Mouse (Mus musculus) bone marrow, adult 2 months (tissue): ENCODE data around the gene 9930021J03Rik. TPM values are rescaled to one million over a fixed set of nuclear protein-coding genes. Genes with fewer than 3 reads are reported as not detected.
A peak's percentile ranks its signal among the peaks of the same experiment; 100 is the strongest.

Experiments
- H3K27ac ChIP-seq: fragments of 200-500 bp; 2 replicates; pipeline ENCODE4 v1.5.1; 2012; ENCODE audit warnings: low read depth, mild to moderate bottlenecking, control low read depth, inconsistent platforms, low read length; ENCODE audit not compliant: control insufficient read depth, poor library complexity, insufficient read depth
- H3K4me1 ChIP-seq: fragments of 200-500 bp; 2 replicates; pipeline ENCODE4 v1.6.1; 2011; ENCODE audit warnings: low read length; ENCODE audit not compliant: control insufficient read depth, insufficient read depth
- H3K4me3 ChIP-seq: fragments of 200-500 bp; replicated peaks from 2 replicates; pipeline ENCODE3; 2011; ENCODE audit warnings: mild to moderate bottlenecking, low read depth, low read length, control low read depth; ENCODE audit not compliant: control insufficient read depth
- CTCF ChIP-seq: fragments of 200-500 bp; IDR thresholded peaks from 2 replicates; pipeline ENCODE4 v1.5.1; 2011; ENCODE audit warnings: low read length, control low read depth; ENCODE audit not compliant: control insufficient read depth, insufficient read depth
- POLR2A ChIP-seq: fragments of 200-500 bp; IDR thresholded peaks from 2 replicates; pipeline ENCODE4 v1.6.1; 2011; ENCODE audit warnings: low read depth, mild to moderate bottlenecking, control low read depth, low read length, borderline replicate concordance; ENCODE audit not compliant: control insufficient read depth
- WGBS: fragments of 180-500 bp; shearing (Covaris S2); methylation state at CpG from one replicate; pipeline ENCODE4 v1.1.7; 2018; 5-methylcytosine and 5-hydroxymethylcytosine counted together
- polyA plus RNA-seq: library from polyadenylated mRNA; stranded (reverse); fragments of >200 nt; gene quantifications from 2 replicates; pipeline ENCODE4 v1.2.4, GENCODE M21; 2011; ENCODE audit warnings: low replicate concordance; ENCODE audit not compliant: missing spikeins, insufficient read depth, insufficient read length

9930021J03Rik gene
- polyA plus RNA-seq, 1 experiment = 9.4 TPM

GRCm38 (mm10) chr19:29718476-29718875, 87.3 kb downstream of the 9930021J03Rik start:
- Histone ChIP-seq H3K4me3 (no peak overlapping the region), H3K27ac (no peak overlapping the region), H3K4me1 (no peaks in the 10 kb centered on the region)
- 93% methylated on average over 3 of the region's 3 CpGs for WGBS
- TF ChIP-seq POLR2A (no peak), CTCF (no peak)

- no peak for TF ChIP-seq CTCF
- TF ChIP-seq POLR2A = no peak
- 79% methylated on average over 3 of the region's 3 CpGs for WGBS
- no peak overlapping the region for H3K27ac ChIP-seq
- no peak overlapping the region for H3K4me3 ChIP-seq
- H3K4me1 ChIP-seq = no peaks in the 10 kb centered on the region
Measured at GRCm38 (mm10) chr19:29717854-29718253, 87.9 kb downstream of the 9930021J03Rik start.

GRCm38 (mm10) chr19:29713451-29713850, 92.3 kb downstream of the 9930021J03Rik start:
- TF ChIP-seq POLR2A (no peak), CTCF (no peak)
- no peak overlapping the region for H3K27ac ChIP-seq
- H3K4me3 ChIP-seq = no peak overlapping the region
- no peaks in the 10 kb centered on the region for H3K4me1 ChIP-seq
- WGBS = 84% methylated on average over 4 of the region's 4 CpGs

- no peak overlapping the region for H3K4me3 ChIP-seq
- WGBS = 78% methylated on average over 3 of the region's 3 CpGs
- no peaks in the 10 kb centered on the region for H3K4me1 ChIP-seq
- no peak for TF ChIP-seq CTCF
- no peak for TF ChIP-seq POLR2A
- H3K27ac ChIP-seq = no peak overlapping the region
Measured at GRCm38 (mm10) chr19:29709461-29709860, 96.3 kb downstream of the 9930021J03Rik start.

GRCm38 (mm10) chr19:29708461-29708860, 97.3 kb downstream of the 9930021J03Rik start:
- H3K27ac ChIP-seq = no peak overlapping the region

GRCm38 (mm10) chr19:29708003-29708402, 97.8 kb downstream of the 9930021J03Rik start:
- Histone ChIP-seq H3K27ac (no peak overlapping the region), H3K4me1 (no peaks in the 10 kb centered on the region), H3K4me3 (peak overlapping the region; percentile 83)
- TF ChIP-seq CTCF (no peak), POLR2A (no peak)
- WGBS = 22% methylated on average over 14 of the region's 14 CpGs

More at GRCm38 (mm10) chr19:29708461-29708860, 97.3 kb downstream of the 9930021J03Rik start:
- 52% methylated on average over 5 of the region's 5 CpGs for WGBS
- no peak for TF ChIP-seq POLR2A
- no peak for TF ChIP-seq CTCF
- H3K4me3 ChIP-seq = no peak overlapping the region
- no peaks in the 10 kb centered on the region for H3K4me1 ChIP-seq

GRCm38 (mm10) chr19:29707314-29707898, 98.4 kb downstream of the 9930021J03Rik start:
- Histone ChIP-seq H3K4me1 (no peaks in the 10 kb centered on the region), H3K27ac (no peak overlapping the region), H3K4me3 (no peak overlapping the region)
- TF ChIP-seq POLR2A (no peak), CTCF (no peak)
- 66% methylated on average over 9 of the region's 9 CpGs for WGBS

- no peak overlapping the region for H3K27ac ChIP-seq
- TF ChIP-seq CTCF (no peak), POLR2A (no peak)
- 83% methylated on average over 13 of the region's 13 CpGs for WGBS
Measured at GRCm38 (mm10) chr19:29704436-29704835, 101.4 kb downstream of the 9930021J03Rik start.

GRCm38 (mm10) chr19:29701707-29702106, 104.1 kb downstream of the 9930021J03Rik start:
- Histone ChIP-seq H3K27ac (no peak overlapping the region), H3K4me3 (no peak overlapping the region), H3K4me1 (no peaks in the 10 kb centered on the region)
- TF ChIP-seq POLR2A (no peak), CTCF (no peak)
- 71% methylated on average over 4 of the region's 4 CpGs for WGBS

More at GRCm38 (mm10) chr19:29704436-29704835, 101.4 kb downstream of the 9930021J03Rik start:
- Histone ChIP-seq H3K4me3 (no peak overlapping the region), H3K4me1 (no peaks in the 10 kb centered on the region)
